Mouse (Mus musculus): ENCODE measurements around the gene Krt80.
A peak's percentile ranks its signal among the peaks of the same experiment; 100 is the strongest.
"Not testable (repeated sequence)": the region's sequence is repeated elsewhere in the genome, so short reads cannot be mapped to it uniquely, and the experiment has no call there.

Gene Krt80

DNA sequence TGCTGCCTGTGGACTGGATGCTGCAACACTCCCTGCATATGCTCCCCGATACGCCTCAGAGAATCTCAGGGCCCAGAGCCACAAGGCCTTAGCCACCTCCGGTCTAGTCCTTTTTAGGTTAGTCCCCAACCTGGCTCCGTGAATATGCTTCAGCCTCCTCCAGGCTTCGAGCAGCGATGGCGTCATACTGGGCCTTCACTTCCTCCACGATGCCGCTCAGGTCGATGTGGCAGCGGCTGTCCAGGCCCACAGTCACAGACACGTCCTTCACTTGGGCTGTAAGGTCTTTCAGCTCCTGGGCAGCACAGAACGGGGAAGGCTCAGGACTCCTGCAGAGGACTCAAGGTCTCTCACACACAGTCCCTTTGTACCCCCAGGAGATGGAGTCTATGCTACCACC lies 17.9 kb downstream of the Krt80 start:
- DNase-seq (ENCODE audit: low spot score in 2 of 2): no peak

DNA sequence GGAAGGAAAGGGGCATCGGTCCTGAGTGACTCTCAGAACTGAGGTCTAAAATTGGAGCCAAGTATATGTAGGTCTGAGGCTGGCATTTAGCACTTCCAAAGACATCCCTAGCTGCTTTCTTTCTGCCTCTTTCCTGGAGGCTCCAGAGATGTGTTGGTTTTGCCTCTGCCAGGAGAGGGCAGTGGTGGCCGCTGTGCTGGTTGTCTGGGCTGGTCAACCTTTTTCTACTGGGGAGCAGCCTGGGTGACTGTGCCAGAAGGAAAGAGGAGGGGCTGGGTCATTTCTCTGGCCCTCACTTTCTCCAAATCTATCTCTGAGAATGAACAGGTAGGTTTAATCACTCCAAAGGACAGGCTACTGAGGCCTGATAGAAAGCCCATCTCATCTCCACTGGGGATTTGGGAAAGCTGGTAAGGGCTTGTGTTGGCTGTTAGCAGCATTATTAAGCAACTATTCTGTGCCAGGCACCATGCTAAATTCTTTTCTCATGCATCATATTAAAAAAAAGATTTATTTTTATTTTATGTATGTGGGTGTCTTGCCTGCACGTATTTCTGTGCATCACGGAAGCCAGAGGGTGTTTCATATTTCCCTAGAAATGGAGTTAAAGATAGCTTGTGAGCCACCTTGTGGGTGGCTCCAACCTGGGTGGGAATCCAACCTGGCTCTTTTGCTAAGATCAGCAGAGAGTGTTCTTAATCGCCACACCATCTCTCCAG lies 28.0 kb downstream of the Krt80 start:
- no peak for DNase-seq (ENCODE audit: low spot score in 2 of 2)

DNA sequence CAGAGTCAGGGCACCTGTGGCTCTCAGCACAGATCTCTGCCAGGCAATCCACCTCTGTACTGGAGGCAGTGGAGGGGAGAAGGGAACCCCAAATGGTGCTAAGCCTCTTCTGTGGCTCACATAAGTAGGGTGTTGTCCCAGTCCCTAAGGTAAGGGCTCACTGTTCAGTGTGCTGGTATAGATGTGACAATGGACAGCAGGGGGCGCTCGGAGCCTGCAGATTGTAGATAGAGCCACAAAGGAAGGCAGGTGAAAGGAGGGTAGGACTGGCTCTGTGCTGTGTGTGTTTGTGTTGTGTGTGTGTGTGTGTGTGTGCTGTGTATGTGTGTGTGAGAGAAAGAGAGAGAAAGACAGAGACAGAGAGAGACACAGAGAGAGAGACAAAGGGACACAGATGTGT lies 30.4 kb downstream of the Krt80 start:
- DNase-seq (ENCODE audit: low spot score in 2 of 2): peak; percentile 54 to 82

DNA sequence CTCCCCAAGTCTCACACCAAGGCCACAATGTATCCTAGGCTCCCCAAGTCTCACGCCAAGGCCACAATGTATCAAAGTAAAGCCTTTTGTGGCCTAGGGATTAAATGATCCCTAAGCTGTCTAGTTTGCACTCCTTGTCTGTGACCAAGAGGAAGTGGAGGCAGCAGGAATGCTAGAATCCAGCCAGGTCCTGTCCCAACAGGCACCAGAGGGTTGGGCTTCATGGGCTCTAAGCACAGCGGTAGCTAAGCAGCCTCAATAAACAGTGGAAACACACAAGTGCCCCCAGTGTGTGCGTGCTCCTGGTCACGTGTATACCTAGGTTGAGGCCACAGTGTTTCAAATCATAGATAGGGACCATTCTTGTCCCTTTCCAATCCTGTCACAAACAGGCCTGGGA lies 31.6 kb downstream of the Krt80 start:
- DNase-seq (ENCODE audit: low spot score in 2 of 2): no peak

DNA sequence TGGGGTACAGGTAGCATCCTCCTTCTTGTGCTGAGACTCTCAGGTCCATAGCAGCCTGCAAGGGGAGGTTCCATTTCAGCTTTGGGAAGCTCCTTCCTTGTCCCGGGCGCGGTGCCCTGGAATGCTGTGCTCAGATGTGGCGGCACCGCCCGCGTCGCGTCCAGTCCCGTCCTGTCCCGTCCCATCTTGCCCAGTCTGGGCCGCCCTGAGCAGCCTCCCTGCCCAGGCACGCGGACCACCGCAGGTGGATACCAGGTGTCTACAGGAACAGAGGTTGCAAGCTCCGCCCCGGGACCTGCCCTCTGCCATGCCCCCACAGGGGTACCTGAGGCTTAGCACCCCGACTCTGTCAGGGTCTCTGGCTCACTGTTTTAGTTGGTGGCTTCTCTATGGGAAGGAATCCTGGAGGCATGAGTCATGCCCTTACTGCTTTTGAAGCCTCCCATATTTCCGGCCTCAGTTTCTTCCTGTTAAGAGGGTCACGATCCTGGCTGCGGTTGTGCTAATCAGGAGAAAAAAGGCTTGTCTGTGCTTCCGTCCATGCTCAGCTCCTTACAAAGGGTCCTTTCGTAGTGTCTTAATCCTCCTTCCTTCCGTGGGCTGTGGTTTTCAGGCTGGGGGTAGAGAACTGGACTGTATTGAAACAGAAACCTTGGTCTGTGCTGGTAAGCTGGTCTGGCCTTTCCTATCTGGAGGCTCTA lies 33.3 kb downstream of the Krt80 start:
- no peak for DNase-seq (ENCODE audit: low spot score in 2 of 2)

DNA sequence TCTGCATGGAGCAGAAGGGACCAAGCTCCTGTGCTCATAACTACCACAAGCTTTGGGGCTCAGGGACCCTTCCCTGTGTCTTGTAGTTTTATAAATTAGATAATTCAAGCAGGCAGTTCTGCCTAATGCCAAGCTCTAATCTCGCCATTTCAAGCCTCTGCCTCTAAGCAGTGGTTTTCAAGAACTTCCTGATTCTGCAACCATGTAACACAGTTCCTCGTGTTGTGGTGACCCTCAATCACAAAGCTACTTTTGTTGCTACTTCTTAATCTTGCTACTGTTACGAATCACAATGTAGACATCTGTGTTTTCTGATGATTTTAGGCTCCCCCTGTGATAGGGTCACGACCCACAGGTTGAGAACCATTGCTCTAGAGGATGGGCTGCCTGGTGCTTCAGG lies 36.3 kb downstream of the Krt80 start:
- DNase-seq (ENCODE audit: low spot score in 2 of 2): no peak

DNA sequence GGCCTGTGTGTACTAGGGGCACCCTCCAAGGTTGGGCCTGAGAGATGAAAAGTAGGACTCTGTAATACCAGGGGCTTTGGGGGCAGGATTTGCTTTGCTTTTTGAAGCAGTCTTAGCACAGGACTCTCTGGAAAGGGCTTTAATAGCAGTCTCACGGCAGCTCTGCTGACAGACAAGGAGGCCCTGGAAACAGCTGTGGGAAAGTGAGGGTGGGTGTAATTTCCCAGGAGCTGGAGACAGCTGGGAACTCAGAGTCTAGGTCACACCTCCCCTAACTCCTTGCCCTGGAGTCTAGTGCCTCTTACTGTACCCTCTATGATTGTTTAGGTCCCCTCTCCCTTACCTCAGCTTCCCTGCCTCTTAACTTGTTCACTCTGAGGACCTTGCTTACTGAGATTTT lies 36.8 kb downstream of the Krt80 start:
- DNase-seq (ENCODE audit: low spot score in 2 of 2): no peak

DNA sequence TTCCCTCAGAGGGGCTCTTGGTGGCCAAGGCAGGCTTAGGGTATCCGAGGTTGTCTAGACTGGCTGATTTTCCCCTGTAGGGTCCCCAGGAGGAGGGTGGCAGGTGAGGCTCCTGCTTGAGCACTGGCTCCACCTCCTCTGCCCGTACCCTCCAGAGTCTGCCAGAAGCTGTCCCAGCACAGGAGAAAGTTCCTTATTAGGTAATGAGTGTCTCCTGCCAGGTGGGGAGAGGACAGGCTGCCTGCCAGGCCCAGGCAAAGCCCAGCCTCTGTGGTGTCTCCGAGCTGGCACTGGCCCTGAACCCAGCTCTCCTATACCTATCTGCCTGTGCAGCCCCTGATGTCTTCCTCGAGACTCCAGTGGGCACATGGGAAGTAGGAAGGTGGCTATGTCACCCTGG lies 37.6 kb downstream of the Krt80 start:
- no peak for DNase-seq (ENCODE audit: low spot score in 2 of 2)

DNA sequence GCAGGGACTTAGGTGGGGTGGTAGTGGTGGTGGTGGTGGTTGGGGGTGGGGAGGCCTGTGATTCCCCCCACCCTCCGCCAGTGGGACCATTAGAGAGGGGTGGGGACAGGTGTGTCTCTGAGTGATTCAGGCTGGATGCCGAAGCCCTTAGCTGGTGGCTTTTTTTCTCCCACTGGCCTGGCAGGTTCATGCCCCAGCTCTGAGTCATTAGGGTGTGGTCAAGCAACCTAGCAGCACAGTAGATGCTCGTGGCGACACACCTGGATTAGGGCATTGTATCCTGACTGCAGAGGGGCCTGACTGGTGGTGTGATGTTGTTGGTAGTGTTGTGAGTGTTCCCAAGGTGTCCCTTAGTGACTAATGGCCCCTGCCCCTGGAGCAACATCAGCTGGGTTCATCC lies 38.9 kb downstream of the Krt80 start:
- no peak for DNase-seq (ENCODE audit: low spot score in 2 of 2)

DNA sequence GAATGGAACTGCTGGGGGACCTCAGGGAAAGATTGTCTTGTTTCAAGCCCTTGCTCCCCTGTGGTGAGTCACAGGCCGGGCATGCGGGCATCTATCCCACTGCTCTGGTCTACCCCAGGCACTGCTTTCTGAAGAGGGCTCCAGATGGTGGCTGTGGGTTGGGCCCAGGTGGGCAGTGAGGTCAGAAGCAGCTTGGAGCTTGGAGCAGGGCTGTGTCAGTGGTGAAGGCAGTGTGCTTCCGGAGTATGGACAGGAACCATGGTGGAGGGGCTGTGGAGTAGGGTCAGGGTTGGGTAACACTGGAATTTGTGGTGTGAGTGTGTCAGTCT lies 40.4 kb downstream of the Krt80 start:
- no peak for DNase-seq (ENCODE audit: low spot score in 2 of 2)

DNA sequence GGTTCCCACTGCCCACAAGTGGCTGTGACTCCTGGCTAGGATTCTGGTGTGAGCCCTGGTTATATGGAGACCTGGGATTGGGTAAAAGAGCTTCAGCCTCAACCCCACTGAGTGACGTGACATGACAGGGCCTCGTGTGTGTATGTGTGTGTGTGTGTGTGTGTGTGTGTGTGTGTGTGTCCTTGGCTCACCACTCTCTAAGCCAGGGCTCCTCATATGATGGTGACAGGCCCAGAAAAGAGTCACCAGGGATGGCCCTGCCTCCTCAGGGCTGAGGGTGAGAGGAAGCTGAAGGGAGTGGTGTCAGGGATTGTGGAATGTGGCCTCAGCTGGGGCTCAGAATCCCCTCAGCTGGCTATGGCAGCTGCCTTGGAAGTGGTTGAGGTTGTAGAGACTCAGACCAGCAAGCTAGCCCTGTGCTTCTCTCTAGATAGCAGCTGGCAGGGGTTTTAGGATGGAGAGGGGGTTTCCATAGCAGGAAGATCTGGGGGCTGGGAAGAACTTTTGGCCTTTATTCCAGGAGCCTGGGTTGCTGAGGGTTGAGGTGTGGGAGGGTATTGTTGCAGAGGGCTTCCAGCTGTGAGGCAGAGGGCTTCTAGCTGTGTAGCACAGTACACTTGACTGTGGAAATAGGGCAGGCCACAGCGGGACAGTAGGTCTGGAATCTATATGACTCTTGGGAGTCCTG lies 40.9 kb downstream of the Krt80 start:
- DNase-seq (ENCODE audit: low spot score in 2 of 2): no peak

DNA sequence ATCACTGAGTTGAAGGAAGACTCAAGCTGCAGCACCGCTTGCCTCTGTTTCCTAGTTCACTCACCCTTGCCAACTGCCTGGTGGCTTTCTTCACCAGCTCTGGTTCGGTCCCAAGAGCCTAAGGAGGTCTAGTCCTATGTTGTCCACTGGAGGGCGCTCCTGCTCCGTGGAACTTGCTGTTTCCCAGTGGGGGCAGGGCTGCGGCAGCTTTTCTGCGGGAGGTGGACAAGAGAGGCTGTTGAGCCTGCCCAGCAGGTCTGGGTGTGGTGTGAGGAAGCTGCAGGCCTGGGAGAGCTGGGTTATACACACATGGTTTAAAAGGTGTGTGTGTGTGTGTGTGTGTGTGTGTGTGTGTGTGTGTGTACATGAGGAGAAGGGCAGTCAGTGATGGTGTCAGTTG lies 42.7 kb downstream of the Krt80 start:
- peak; percentile 57 to 81 for DNase-seq (ENCODE audit: low spot score in 2 of 2)

DNA sequence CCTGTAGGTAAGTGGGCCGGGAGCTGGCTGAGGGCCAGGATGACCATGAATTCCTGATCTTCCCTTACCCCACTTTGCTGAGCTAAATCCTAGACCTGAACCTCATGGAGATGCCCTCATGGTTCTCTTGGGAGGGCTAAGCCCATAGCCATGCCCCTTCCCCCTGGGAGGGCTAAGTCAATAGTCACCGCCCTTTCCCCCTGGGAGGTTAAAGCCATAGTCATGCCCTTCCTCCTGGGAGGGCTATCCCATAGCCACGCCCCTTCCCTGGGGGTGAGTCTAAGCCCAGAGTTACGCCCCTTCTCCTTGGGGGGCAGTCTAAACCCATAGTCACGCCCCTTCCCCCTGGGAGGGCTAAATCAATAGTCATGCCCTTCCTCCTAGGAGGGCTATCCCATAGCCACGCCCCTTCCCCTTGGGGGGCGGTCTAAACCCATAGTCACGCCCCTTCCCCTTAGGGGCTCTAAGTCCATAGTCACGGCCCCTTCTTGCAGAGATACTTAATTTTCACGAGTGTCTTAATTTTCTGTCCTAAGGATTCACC lies 43.9 kb downstream of the Krt80 start:
- no peak for DNase-seq (ENCODE audit: low spot score in 2 of 2)

DNA sequence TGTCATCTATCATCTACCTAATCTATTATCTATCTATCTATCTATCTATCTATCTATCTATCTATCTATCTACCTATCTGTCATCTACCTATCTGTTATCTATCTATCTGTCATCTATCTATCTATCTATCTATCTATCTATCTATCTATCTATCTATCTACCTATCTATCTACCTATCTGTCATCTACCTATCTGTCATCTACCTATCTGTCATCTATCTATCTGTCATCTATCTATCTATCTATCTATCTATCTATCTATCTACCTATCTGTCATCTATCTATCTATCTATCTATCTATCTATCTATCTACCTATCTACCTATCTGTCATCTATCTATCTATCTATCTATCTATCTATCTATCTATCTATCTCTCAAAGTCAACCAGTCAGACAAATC lies 45.6 kb downstream of the Krt80 start:
- DNase-seq (ENCODE audit: low spot score in 2 of 2): not testable (repeated sequence)

DNA sequence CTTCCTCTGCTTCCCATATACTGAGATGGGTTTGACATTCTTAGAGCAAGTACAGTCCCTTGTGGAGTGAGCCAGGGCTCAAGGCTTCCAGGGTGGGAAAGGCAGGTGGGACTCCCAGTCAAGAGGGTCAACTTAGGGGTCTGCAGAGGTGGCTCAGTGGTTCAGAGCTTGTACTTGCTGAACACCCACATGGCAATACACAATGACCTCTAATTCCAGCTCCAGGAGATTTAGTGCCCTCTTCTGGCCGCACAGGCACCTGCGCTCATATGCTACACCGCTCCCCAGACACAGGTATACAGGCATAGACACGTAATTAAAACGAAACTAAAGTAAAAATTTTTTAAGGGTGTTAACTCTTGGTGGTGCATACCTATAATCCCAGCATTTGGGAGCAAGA lies 46.5 kb downstream of the Krt80 start:
- no peak for DNase-seq (ENCODE audit: low spot score in 2 of 2)

DNA sequence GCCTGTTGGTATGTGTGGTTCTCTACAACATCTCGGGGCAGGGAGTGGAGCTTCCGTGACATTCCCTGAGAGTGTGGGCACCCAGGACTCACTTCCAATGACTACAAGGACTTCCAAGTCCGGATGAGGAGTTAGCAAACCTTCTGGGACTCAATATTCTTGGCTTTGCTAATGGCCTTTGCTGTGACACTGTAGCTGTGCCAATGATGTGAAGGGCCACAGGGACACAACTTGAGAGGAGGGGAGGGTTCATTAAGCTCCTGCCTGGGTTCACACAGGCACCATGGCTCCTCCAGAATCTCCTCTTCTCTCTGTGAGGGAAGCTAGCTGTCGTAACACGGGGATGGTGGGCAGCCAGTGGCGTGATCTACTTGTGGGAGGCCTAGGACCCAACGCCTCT lies 47.3 kb downstream of the Krt80 start:
- no peak for DNase-seq (ENCODE audit: low spot score in 2 of 2)

DNA sequence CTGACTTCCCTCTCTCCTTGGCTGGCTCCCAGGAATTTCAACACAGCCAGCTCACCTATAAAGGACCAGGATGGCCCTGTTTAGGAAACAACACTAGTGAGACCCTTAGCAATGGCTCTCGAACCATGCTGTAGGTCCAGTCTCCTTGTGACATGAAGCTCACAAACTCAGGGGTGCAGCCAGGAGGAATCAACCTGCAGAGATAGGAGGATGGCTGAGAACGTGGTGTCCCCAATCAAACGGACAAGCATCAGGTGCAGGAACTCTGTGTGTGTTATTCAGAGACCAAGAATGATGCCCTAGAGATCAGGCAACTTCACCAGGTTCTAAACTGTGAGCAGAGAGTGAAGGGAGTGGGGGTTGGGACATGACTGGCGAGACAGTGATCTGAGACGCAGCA lies 47.9 kb downstream of the Krt80 start:
- no peak for DNase-seq (ENCODE audit: low spot score in 2 of 2)

DNA sequence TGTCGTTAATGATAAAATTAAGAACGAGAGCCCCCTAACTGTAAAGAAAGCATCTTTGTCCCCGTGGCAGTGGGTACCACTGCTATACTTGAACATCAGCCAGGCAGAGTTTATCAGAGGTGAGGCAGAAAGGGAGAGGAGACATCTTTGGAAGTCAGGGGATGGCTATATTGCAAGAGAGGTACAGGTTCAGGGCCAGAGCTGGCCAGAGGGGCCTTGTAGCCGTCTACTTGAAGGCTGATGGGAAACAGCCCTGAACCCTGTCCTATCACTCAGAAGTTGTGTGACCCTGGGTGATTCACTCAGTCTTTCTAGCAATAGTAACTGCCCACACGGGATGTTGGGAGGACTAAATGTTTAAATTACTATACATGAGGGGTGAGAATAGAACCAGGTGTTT lies 48.8 kb downstream of the Krt80 start:
- DNase-seq (ENCODE audit: low spot score in 2 of 2): no peak

DNA sequence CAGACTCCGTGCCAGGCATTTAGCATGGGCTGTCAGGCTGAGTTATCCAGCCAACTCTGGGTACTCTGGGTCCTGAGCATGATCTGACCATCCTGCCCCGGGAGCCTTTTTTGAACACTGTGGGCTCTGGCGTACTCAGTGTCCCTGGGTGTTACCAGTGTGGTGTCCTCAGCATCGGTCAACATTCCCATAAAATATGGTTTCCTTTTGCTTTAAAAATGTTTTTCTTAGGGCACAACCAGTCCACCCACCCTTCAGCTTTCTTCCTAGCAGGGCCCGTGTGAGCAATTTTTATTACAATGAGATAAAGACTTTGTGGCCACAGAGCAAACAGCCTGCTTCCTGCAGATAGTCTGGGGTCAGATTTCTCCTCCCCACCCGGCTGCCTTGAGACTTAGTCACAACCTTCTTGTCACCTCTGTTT lies 49.3 kb downstream of the Krt80 start:
- DNase-seq (ENCODE audit: low spot score in 2 of 2): peak in 1 of 2 experiments; percentile 68

DNA sequence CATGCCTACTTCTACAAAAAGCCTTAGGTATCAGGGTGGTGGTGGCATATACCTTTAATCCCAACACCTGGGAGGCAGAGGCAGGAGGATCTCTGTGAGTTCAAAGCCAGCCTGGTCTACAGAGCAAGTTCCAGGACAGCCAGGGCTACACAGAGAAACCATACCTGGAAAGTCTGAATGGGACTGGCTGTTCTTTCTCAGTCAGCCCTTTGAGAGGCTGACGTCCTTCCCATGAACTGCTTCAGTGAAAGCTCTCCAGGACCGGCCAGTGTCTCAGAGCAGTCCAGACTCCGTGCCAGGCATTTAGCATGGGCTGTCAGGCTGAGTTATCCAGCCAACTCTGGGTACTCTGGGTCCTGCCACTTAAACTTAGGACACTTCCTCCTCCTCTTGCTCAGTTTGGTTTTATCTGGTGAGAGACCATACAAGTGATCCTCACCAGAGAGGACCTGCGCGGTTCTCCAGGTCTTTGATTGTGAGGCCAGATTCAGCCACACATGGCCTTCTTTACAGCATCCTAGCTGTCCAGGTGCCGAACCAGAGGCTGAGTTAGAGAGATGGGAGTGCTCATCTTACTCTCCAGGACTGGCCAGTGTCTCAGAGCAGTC lies 49.8 kb downstream of the Krt80 start:
- no peak for DNase-seq (ENCODE audit: low spot score in 2 of 2)

DNA sequence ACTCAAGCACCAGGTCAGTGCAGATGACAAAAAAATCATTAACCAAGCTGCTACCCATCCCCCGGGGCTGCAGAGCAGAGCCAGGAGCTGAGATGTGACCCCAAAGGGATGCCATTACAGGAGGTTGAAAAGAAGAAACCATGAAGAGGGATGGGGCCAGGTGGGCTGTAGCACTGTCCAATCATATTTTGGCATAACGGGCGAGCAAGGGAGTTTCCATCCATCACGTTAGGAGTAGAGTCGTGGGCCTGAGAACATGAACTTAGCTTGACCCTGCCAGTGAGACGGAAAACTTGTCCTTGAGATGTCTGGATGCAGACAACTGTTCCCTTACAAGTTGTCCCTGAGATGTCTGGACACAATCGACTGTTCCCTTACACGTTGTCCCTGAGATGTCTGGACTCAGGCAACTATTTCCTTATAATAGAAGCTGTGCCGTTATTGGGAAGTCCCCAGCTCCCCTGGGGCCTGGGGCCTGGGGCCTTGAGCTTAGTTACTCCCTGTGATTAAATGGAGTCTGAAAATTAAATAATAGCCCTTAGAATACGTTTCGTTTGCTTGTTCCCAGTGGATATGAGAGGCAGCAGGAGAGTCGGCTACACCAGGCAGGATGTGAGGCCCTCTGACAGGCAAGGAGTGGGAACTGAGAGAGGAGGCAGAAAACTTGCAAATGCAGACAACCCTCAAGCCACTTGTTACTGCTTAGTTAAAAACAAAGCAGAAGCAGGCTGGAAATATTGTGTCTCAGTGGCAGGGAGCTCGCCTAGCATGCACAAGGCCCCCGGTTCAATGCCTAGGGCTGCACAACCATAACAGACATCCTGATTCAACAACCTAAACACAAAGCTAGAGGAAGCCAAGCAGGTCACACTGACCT lies 50.8 kb downstream of the Krt80 start:
- DNase-seq (ENCODE audit: low spot score in 2 of 2): peak in 1 of 2 experiments; percentile 53
